Comparison of ENCODE assay signal across 8 mouse cellular contexts in the genomic region with DNA sequence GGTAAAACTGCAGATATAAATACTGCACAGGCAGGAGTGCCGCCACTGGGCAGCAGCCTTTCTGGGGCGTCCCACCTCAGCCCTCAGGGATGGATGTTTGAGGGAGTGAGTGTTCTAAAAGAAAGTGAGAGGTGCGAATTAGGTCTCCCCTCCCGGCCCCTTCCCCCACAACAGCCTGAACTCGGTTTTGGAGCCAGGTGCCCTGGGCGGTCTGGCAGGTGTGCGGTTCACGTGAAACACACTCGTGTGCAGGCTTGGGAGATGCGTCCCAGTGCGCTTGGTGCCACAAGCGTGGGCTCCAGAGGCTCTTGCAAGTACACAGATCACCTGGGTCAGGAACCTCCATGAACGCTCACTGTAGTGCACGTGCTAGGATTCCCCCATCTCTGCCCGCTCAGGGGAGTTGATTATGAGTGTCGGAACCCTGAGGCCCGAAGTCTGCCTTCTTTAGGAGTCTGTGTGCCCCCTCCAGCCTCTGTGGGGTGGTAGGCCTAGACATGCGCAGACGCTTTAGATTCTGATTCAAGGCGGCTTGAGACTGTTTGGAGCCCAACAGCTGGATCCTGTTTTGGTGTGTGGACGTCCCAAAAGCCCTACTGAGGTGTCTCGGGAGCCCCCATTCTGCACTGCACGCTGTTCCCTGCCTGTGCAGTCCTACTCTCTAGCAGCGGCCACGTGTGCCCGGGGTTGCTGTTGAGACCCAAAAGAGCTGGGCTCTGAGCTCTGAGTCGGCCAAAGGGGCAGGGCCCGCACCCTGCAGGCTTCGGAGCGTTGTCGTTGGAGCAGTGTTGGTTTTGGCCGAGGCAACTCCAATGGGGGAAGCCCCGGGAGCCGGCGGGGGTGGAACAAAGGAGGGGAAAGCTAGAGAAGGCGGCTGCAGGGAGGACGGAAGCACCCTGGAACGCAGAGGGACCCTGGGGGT. TPM values are rescaled to one million over a fixed set of nuclear protein-coding genes. Genes with fewer than 3 reads are reported as not detected.
DNase-seq lines count a peak whose midpoint lies in the region; ATAC-seq lines count a peak whose summit lies in the region.

No protein-coding gene starts in this region.

- intact Hi-C loops in heart, postnatal 25 days (cut with DNase I): no loop called here

- no peak overlapping the region for H3K9ac ChIP-seq in limb, embryonic 11.5 days (ENCODE audit: low read length)
- 0 out of 2 replicates have a peak overlapping the region, but pooled peaks have one; percentile 10 for H3K9ac ChIP-seq in neural tube, embryonic 15.5 days (replicated peaks)

- WGBS in limb, embryonic 11.5 days: under 1% methylated on average over 38 of the region's 38 CpGs
- 7% methylated on average over 38 of the region's 38 CpGs for WGBS in neural tube, embryonic 15.5 days

- ATAC-seq in limb, embryonic 11.5 days (ENCODE audit: insufficient number of reproducible peaks, low FRiP score, low TSS enrichment, low read depth): no peak
- no peak for ATAC-seq in neural tube, embryonic 15.5 days (ENCODE audit: low FRiP score)
- no peak for ATAC-seq in activated CD4-positive, CD25-positive, alpha-beta regulatory T cell, adult 4 months

- no peak overlapping the region for H3K4me2 ChIP-seq in limb, embryonic 11.5 days (ENCODE audit: low read depth, severe bottlenecking)
- H3K4me2 ChIP-seq in neural tube, embryonic 15.5 days: peak overlapping the region; percentile 48

- H3K4me3 ChIP-seq in limb, embryonic 11.5 days (ENCODE audit: low read depth, low read length): peak overlapping the region; percentile 8; the same call in 1 of the 2 replicates
- H3K4me3 ChIP-seq in neural tube, embryonic 15.5 days (replicated peaks): 0 out of 2 replicates have a peak overlapping the region, but pooled peaks have one; percentile 0

- peak; percentile 71 for DNase-seq in urinary bladder, postnatal 14 days (ENCODE audit: low spot score)
- no peak for DNase-seq in urinary bladder, adult 2 months (ENCODE audit: low spot score)
- peak; percentile 72 for DNase-seq in fat pad, adult 2 months (ENCODE audit: extremely low read depth, low read depth, low spot score)
- DNase-seq in heart, postnatal 25 days (ENCODE audit: low spot score): peak; percentile 79
- DNase-seq in limb, embryonic 11.5 days (ENCODE audit: low spot score): peak; percentile 59
- no peak for DNase-seq in T-cell, adult 2 months (ENCODE audit: low spot score)

- H3K27ac ChIP-seq in limb, embryonic 11.5 days (replicated peaks; ENCODE audit: low read depth, low read length): no peak overlapping the region
- peak overlapping the region; percentile 54 for H3K27ac ChIP-seq in neural tube, embryonic 15.5 days (replicated peaks)

- no peaks in the 10 kb centered on the region for H3K36me3 ChIP-seq in limb, embryonic 11.5 days (ENCODE audit: control insufficient read depth, insufficient read depth, low read length)
- H3K36me3 ChIP-seq in neural tube, embryonic 15.5 days: no peaks in the 10 kb centered on the region

- peaks cover 38% of the 10 kb centered on the region for H3K4me1 ChIP-seq in limb, embryonic 11.5 days (ENCODE audit: control insufficient read depth, insufficient read depth, low read length)
- peaks cover 85% of the 10 kb centered on the region for H3K4me1 ChIP-seq in neural tube, embryonic 15.5 days

- H3K9me3 ChIP-seq in limb, embryonic 11.5 days (ENCODE audit: control insufficient read depth, low read length): no peaks in the 10 kb centered on the region
- no peaks in the 10 kb centered on the region for H3K9me3 ChIP-seq in neural tube, embryonic 15.5 days (replicated peaks)

- H3K27me3 ChIP-seq in limb, embryonic 11.5 days (ENCODE audit: control insufficient read depth, insufficient read depth, low read length): peaks cover 94% of the 10 kb centered on the region
- H3K27me3 ChIP-seq in neural tube, embryonic 15.5 days (replicated peaks): peaks cover 92% of the 10 kb centered on the region

RNA-seq across cellular contexts. Expression of a gene that starts 14.1 kb away (rescaled TPM):
- 21.7 and 77.0 TPM in 2 replicates for polyA plus RNA-seq in urinary bladder, adult 2 months (2012; rRNA removed)
- 100 to 1,000 TPM; 287 to 311 TPM for total RNA-seq in heart, postnatal 25 days (2021)
- polyA plus RNA-seq in limb, embryonic 11.5 days (2014; fragmentation: Nextera tagmentation; extraction: Ambion mirVana): 4.6 TPM in 2 replicates
- 60.3 and 70.5 TPM in 2 replicates for polyA plus RNA-seq in neural tube, embryonic 15.5 days (2015; fragmentation: Nextera tagmentation; extraction: Ambion mirVana)
- 1 to 10 TPM; 2.0 to 2.2 TPM for polyA plus RNA-seq in activated CD4-positive, CD25-positive, alpha-beta regulatory T cell, adult 4 months (2017; shearing (Covaris generic))

RNA-seq across cellular contexts. Expression of a gene that starts 36.6 kb away (rescaled TPM):
- 4.7 and 4.8 TPM in 2 replicates for polyA plus RNA-seq in urinary bladder, adult 2 months (2012; rRNA removed)
- total RNA-seq in heart, postnatal 25 days (2021): 10 to 100 TPM in 1 of 2 experiments, 1 to 10 TPM in 1; 9.6 to 10.3 TPM
- polyA plus RNA-seq in limb, embryonic 11.5 days (2014; fragmentation: Nextera tagmentation; extraction: Ambion mirVana): 3.6 and 3.9 TPM in 2 replicates
- 15.7 and 17.2 TPM in 2 replicates for polyA plus RNA-seq in neural tube, embryonic 15.5 days (2015; fragmentation: Nextera tagmentation; extraction: Ambion mirVana)
- polyA plus RNA-seq in activated CD4-positive, CD25-positive, alpha-beta regulatory T cell, adult 4 months (2017; shearing (Covaris generic)): 1 to 10 TPM; 4.2 to 4.5 TPM

RNA-seq across cellular contexts. Expression of a gene that starts 45.3 kb away (rescaled TPM):
- polyA plus RNA-seq in urinary bladder, adult 2 months (2012; rRNA removed): 22.0 and 22.2 TPM in 2 replicates
- 10 to 100 TPM; 28.9 to 30.0 TPM for total RNA-seq in heart, postnatal 25 days (2021)
- 45.0 and 46.7 TPM in 2 replicates for polyA plus RNA-seq in limb, embryonic 11.5 days (2014; fragmentation: Nextera tagmentation; extraction: Ambion mirVana)
- 44.3 and 45.1 TPM in 2 replicates for polyA plus RNA-seq in neural tube, embryonic 15.5 days (2015; fragmentation: Nextera tagmentation; extraction: Ambion mirVana)
- polyA plus RNA-seq in activated CD4-positive, CD25-positive, alpha-beta regulatory T cell, adult 4 months (2017; shearing (Covaris generic)): 10 to 100 TPM; 18.5 to 21.5 TPM

RNA-seq across cellular contexts. Expression of a gene that starts 54.4 kb away (rescaled TPM):
- 63.3 and 69.9 TPM in 2 replicates for polyA plus RNA-seq in urinary bladder, adult 2 months (2012; rRNA removed)
- 10 to 100 TPM; 80.8 to 81.1 TPM for total RNA-seq in heart, postnatal 25 days (2021)
- 93.1 and 93.4 TPM in 2 replicates for polyA plus RNA-seq in limb, embryonic 11.5 days (2014; fragmentation: Nextera tagmentation; extraction: Ambion mirVana)
- polyA plus RNA-seq in neural tube, embryonic 15.5 days (2015; fragmentation: Nextera tagmentation; extraction: Ambion mirVana): 71.3 and 98.0 TPM in 2 replicates
- polyA plus RNA-seq in activated CD4-positive, CD25-positive, alpha-beta regulatory T cell, adult 4 months (2017; shearing (Covaris generic)): 100 to 1,000 TPM; 125 to 131 TPM

Comparison
In these comparisons a context has a peak if more than half of its experiments do, and no peak if none do; other contexts are left out.
1. DNase-seq: peak in urinary bladder, postnatal 14 days (single experiment), fat pad, adult 2 months (single experiment), heart, postnatal 25 days (single experiment) and limb, embryonic 11.5 days (single experiment); none in urinary bladder, adult 2 months (single experiment) and T-cell, adult 2 months (single experiment).